Mouse (Mus musculus) liver (tissue): ENCODE data around the gene Herc4.
"Not testable (repeated sequence)": the region's sequence is repeated elsewhere in the genome, so short reads cannot be mapped to it uniquely, and the experiment has no call there.

Experiments
- DNase-seq: peaks from one replicate; pipeline ENCODE4 v3.0.0-alpha.2; 2020; ENCODE audit warnings: mixed read lengths

The Herc4 gene

GRCm38 (mm10) chr10:63258696-63259095 lies 15.1 kb downstream of the Herc4 start:
- DNase-seq = no peak

GRCm38 (mm10) chr10:63259340-63259739 lies 15.7 kb downstream of the Herc4 start:
- DNase-seq = no peak

DNA sequence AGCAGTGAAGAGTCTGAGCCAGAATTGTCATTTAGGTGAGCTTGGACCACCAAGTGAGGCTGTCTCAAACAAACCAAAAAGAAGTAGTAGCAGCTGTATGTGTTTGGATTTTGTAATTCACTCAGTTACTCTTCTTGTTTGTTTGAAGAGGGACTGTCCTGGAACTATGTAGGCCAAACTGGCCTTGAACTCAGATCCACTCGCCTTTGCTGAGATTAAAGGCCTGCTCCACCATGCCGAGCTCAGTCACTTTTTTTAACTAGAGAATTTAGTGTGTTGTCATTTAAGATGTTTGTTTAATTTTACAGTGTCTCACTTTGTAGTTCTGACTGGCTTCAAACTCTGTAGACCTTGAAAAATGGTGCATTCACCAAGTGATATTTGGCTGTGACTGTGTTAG lies 24.3 kb downstream of the Herc4 start:
- DNase-seq = no peak

GRCm38 (mm10) chr10:63272401-63272800 lies 28.8 kb downstream of the Herc4 start:
- peak; percentile 80 for DNase-seq

GRCm38 (mm10) chr10:63272868-63273267 lies 29.3 kb downstream of the Herc4 start:
- peak; percentile 55 for DNase-seq

- peak; percentile 68 for DNase-seq
These were observed 33.4 kb downstream of the Herc4 start for GRCm38 (mm10) chr10:63277010-63277409.

- no peak for DNase-seq
These were observed 36.2 kb downstream of the Herc4 start for GRCm38 (mm10) chr10:63279851-63280250.

DNA sequence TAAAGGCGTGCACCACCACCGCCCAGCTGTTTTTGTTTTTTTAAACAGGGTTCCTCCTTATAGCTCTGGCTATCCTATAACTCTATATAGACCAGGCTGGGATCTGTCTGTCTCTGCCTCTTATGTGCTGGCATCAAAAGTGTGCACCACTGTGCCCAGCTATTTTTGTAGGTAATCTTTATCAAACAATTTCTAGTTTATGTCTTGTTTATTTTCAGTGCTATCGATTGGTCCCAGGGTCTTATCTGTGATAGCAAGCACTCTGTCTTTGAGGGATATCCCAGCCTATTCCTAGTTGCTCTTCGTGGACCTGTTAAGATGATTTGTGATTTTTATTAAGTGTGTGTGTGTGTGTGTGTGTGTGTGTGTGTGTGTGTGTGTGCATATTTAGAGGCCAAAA lies 38.8 kb downstream of the Herc4 start:
- DNase-seq = no peak

- no peak for DNase-seq
These were observed 39.2 kb downstream of the Herc4 start for GRCm38 (mm10) chr10:63282846-63283245.

GRCm38 (mm10) chr10:63302356-63302755 lies 58.7 kb downstream of the Herc4 start:
- DNase-seq = no peak

GRCm38 (mm10) chr10:63308582-63309366 lies 65.2 kb downstream of the Herc4 start:
- peak; percentile 87 for DNase-seq

DNA sequence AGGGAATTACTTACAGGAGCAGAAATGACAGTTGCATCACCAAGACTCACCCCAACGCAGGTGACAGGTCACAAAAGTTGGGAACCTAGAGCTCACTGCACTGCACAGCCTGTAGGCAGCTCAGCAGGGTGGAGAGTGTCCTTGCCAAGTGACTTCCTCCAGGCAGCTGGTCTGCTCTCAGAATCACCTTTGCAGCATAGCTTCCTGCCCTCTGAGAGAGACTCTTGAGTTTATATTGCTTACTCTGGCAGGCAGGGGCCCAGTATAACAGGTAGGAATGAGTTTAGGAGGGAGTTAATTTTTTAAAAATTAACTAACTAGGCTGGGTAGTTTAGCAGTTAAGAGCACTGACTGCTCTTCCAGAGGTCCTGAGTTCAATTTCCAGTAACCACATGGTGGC lies 70.1 kb downstream of the Herc4 start:
- no peak for DNase-seq

GRCm38 (mm10) chr10:63327091-63327490 lies 83.5 kb downstream of the Herc4 start:
- DNase-seq = no peak

DNA sequence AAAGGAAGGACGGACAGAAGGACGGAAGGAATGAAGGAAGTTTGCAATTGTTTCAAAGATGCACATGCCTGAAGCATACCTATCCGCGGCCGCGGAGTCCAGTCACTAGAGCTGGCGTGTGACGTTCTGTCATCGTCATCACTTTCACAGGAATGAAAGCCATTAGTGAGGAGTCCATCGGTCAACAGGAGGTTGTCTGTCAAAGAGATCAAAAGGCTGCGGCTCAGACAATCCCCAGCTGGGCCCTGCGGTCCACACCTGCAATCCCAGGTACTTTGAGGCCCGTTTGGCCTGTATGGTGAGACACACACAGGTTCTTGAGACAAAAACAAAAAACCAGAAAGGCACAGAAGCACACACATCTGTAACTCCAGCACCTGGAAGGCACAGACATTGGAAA lies 93.3 kb downstream of the Herc4 start:
- no peak for DNase-seq

DNA sequence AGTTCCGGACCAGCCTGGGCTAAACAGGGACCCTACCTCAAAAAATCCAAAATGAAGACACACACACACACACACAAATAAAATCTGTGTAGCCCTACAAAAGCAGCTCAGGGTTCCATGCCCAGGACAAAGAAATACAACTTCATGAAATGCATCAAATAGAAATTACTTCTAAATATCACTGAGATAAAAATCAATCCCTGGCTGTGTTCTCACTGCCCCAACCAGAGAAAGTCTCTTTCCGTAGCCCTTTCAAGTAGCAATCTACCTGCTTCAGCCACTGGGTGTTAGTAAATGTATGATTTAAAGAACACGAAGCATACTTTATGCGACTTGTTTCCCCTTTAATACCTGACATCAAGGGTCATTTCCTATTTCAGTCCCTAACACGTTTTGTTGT lies 93.7 kb downstream of the Herc4 start:
- DNase-seq = no peak

DNA sequence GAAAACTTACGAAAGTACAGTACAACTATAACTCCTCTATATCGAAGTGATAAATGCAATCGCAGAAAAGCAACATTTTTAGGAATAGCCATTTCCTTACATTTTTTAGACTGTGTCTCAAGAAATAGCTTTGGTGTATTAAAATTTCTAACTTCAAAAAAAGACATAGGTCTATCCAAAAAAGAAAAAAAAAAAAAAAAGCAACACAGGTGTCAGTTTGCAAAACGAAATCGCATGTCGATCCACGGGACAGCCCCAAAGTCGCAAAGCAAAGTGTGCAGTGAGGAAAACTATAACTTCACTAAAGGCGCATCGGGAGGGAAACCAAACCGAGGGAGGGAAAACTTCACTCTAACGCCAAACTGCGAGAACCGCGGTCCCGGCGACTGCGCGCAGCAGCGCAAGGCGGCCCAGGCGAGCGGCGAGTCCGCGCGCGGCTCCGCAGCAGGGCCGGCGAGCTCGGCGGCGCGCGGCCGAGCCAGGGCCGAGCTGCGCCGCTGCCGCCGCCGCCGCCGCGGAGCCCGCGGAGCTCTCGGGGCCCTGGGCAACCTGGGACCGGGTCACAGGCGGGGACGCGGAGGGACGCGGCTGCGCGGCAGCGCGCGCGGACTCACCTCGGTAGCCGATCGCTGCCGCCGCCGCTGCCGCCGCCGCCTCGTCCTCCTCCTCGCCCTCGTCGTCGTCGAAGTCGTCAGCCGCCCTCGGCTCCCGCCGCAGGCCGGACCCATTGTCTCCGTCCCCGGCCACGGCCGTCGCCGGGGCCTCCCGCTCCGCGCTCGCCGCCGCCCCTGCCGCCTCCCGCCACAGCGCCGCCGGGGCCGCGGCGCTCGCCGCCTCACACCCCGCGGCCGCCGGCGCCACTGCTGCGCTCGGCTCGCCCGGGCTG lies 94.6 kb downstream of the Herc4 start:
- DNase-seq = peak; percentile 74

GRCm38 (mm10) chr10:63338914-63339643 lies 95.5 kb downstream of the Herc4 start:
- DNase-seq = peak; percentile 97

DNA sequence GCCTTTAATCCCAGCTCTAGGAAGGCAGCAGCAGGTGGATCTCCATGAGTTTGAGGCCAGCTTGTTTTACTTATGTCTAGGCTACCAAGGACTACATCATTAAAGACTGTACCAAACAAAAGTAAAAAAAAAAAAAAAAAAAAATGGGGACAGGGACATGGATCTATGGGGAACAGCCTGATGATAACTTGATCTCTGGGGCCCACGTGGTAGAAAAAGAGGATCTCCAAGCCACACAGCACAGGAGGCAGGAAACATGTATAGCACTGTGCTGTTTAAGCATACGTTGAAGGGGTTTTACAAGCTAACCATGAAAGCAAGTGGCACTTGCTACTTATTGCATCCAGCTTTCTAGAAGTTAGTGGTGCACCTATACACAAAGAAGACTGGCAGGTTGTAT lies 97.7 kb downstream of the Herc4 start:
- no peak for DNase-seq

DNA sequence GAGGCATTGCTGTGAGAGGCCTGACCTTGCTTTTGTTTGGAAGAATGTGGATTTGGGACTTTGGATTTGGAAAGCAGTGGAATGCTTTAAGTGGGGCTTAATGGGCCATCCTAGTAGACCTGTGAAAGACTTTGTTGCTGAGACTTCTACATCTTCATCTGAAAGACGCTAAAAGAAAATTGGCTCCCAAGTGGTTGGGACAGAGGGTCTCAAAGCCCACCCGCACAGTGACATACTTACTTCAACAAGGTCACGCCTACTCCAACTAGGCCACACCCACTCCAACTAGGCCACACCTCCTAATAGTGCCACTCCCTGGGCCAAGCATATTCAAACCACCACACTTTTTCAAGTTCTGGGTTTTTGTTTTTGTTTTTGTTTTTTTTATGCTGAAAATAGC lies 101.1 kb downstream of the Herc4 start:
- no peak for DNase-seq

DNA sequence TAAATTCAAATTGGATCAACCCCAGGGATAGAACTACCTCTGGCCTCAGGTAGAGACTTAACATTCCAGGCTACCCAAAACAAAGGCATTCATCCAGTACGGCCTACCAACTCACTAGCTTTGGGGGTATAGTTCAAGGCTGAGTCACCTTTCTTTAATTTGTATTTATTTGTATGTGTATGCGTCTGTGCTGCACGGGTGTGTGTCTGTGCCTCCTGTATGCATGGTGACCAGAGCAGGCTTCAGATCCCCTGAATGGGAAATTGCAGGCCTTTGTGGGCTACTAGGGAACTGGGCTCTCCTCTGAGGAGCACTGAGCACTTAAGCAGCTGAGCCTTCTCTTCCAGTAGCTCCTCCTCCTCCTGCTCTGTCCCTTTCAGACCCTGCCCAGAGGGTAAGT lies 104.7 kb downstream of the Herc4 start:
- DNase-seq = no peak

DNA sequence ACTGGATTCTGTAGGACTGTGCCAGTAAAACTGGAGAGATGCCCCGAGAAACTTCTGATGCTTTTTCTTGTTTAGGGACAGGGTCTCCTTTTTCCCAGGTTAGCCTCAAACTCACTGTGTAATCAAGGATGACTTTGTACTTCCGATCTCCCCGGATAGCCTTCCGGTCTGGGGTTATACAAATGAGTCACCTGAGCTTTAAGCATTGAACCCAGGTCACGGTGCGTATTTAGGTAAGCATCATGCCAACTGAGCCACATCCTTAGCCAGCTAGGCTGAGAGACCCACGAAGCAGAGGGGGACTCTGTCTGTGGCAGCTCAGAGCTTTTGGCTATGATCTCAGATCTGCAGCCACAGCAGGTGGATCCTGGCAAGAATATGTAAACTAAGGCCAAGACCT lies 107.1 kb downstream of the Herc4 start:
- no peak for DNase-seq

- not testable (repeated sequence) for DNase-seq
These were observed 107.5 kb downstream of the Herc4 start for GRCm38 (mm10) chr10:63351099-63351498.

- no peak for DNase-seq
These were observed 108.5 kb downstream of the Herc4 start for GRCm38 (mm10) chr10:63352111-63352510.
